Mouse (Mus musculus): ENCODE results near the gene Gimap8. TPM values are rescaled to one million over a fixed set of nuclear protein-coding genes. Genes with fewer than 3 reads are reported as not detected.

The Gimap8 gene
- total RNA-seq, 1 experiment from 2014 or later = 134 TPM

DNA sequence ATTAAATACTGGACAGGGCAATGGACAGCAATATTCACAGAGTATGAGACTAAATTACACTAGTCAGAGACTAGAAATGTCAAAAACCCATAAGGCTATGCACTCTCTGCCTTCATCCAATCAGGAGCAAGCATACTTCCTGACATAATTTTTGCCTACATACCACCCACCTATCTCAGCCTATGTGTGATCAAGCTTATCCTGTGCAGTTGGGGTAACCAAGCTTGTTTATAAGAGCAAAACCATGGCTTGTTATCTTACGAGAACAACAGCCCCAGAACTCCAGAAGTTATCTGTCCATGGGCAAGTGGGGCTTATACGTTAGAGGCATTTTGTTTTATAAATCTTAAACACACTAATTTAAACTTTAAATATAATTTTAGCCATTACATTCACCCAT, 11.9 kb upstream of the Gimap8 start:
- ATAC-seq (replicated peaks; ENCODE audit: insufficient number of reproducible peaks, low FRiP score, low TSS enrichment, poor library complexity, severe bottlenecking) = no peak

DNA sequence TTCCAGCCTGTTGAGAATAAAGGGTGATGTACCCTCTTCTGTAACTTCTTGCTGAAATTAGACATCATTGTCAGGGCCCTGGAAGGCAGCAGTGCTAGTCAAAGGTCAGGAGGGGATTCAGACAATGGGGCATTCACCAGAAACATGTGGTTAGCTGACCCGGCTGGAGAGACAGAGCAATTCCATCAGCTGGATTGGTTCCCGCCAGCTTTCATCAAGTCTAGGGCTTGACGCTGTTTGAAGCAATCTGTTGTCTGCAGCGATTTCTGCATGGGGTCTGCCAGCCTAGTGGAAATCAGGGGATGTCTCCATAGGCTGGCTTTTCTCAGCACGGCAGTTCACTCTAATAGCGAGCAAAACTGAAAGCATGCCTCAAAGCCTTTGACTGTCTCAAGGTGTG, 10.5 kb upstream of the Gimap8 start:
- ATAC-seq (replicated peaks; ENCODE audit: insufficient number of reproducible peaks, low FRiP score, low TSS enrichment, poor library complexity, severe bottlenecking) = no peak

DNA sequence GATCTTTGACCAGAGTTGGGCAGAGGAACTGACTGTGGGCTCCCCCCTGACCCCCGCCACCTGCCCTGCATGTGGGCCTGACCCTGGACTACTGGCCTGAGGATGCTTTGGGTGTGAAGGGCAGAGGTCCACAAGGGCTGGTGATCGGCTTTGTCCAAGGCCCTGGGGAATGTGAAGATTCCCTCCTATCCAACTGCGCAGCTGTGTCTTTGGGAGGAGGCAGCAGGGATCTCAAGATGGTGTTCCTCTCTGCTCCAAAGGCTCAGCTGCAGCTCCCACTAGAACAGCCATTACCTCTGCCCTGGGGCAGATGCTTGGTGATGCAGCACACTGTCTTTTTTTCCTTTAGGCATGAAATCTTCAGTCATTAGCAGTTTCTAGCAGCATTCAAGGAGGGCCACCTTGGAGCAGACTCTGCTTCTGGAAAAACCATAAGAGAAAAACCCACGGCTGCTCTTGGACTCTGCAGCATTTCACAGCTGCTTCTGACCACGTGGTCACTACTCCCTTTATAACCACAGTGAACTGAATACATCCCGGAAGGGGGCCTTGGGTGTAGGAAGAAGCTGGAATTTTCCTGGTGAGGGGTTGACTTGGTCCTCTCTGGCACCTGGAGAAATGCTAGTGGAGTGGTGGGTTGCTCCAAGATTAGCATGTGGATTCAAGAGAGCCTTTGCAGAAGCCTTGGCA, 9.1 kb upstream of the Gimap8 start:
- ATAC-seq (replicated peaks; ENCODE audit: insufficient number of reproducible peaks, low FRiP score, low TSS enrichment, poor library complexity, severe bottlenecking) = no peak

DNA sequence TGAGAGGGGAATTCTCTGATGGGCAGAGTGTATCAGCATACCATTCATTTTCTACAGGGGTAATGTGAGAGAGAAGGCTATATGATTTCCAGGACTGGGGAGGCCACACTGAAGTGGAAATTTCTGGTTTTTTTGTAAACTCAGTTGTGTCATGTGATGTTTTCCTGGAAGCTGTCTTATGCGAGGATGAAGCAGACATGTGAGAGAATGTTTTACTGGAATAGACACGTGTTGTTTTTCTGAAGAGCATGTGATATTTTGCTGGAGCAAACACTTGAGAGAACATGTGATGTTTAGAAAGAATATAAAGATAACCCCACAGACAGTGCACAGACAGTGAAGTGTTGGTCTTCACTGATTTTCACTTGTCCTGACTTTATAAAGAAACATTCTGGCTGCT, 8.5 kb upstream of the Gimap8 start:
- ATAC-seq (replicated peaks; ENCODE audit: insufficient number of reproducible peaks, low FRiP score, low TSS enrichment, poor library complexity, severe bottlenecking) = no peak

DNA sequence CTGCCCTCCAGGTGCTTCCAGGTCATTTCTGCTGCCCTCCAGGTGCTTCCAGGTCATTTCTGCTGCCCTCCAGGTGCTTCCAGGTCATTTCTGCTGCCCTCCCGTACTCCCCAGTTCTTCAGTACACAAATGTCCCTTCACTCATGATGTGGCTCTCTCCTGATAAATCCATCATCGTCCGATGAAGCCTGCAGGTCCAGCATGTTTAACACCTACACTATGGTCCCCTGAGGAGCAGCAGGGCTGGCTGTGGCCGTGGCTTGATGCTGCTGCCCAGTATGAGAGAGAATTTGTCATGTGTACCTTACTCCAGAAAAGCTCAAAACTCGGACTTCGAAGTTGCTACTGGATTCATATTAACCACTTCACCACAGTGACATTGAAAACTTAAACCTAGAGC, 5.6 kb upstream of the Gimap8 start:
- ATAC-seq (replicated peaks; ENCODE audit: insufficient number of reproducible peaks, low FRiP score, low TSS enrichment, poor library complexity, severe bottlenecking) = no peak

DNA sequence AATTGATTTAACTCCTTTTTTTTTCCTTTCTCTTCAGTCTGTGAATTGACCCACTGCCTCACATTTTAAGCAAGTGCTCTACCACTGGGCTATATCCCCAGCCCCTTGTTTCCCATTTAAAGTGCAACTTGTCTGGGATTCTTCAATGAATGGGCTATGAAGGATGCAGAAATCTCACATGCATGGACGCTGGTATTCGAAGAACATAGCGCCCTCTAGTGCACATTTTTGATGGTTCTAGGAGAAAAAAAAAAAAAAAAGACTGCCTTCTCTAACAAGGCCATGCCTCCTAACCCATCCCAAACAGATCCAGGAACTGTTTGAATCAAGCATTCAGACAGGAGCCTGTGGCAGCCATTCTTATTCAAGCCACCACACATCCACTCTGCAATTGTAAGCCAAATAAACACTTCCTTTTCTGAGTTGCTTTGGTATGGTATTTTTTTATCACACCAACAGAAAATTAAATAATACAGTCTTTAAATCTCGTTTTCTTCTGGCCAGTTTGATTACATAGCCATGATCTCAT, 4.2 kb upstream of the Gimap8 start:
- no peak for ATAC-seq (replicated peaks; ENCODE audit: insufficient number of reproducible peaks, low FRiP score, low TSS enrichment, poor library complexity, severe bottlenecking)

DNA sequence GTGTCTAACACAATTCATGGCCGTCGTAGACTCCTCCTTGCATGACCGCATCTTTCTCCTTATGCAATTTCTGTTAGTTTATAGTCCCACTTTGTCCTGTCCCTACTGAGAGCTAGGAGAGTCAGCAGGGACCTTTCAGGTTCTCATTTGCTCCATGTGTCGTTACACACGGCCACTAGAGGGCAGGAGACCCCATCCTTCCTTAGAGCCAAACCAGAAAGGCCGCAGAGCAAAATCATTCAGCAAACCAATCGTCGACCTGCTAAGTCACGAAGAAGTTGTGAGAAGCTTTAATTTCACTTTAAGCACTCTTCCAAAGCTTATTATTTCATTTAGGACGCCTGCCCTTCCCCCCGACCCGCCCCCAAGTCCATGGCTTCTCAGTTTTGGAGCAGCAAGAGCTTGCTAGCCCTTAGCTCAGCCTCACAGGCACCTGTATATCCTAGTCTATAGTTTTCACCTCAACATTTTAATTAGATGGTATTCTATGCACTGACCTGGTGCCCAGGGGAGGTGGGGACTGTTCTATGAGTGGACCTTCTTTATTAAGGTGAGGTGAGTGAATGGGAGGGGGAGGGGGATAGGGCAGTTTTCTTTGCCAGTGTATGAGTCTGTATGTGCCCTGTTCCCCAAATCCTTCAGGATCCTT, 1.2 kb upstream of the Gimap8 start:
- ATAC-seq (replicated peaks; ENCODE audit: insufficient number of reproducible peaks, low FRiP score, low TSS enrichment, poor library complexity, severe bottlenecking) = no peak

DNA sequence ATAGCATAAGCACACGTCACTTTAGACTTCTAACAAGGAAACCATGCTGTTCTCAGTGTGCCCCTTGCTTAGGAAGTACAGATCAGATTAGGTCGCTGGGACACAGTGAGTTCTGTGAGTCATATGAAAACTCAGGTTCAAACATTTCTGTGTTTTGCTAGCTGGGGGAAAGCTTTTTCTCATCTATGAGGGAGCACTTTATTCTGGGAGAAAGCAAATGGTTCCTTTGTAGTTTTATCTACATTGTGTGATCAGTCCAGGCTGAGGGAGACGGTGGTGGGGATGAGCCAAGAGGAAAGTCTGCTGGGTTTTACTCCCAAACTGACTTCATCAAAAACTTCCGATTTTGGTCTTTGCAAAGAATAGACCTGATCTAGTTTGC, 734 bp upstream of the Gimap8 start:
- no peak for ATAC-seq (replicated peaks; ENCODE audit: insufficient number of reproducible peaks, low FRiP score, low TSS enrichment, poor library complexity, severe bottlenecking)

DNA sequence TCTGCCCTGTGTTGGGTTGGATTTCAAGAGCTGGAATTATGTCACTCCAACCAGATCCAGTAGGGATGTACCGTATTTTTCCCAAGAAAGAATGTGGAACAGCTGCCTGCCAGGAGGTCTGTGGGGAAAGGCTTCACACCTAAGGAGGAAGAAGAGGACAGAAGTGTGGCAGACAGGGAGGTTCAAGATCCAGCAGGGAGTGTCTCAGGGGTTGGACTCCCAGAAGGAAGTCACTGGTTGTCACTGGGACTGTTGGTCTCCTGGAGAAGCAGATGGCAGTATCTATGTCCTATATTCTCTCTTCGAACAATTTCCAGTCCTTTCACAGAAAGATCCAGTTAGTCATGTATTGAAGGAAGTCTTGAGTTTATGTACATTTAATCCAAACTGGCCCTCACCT, 577 bp downstream of the Gimap8 start:
- no peak for ATAC-seq (replicated peaks; ENCODE audit: insufficient number of reproducible peaks, low FRiP score, low TSS enrichment, poor library complexity, severe bottlenecking)

DNA sequence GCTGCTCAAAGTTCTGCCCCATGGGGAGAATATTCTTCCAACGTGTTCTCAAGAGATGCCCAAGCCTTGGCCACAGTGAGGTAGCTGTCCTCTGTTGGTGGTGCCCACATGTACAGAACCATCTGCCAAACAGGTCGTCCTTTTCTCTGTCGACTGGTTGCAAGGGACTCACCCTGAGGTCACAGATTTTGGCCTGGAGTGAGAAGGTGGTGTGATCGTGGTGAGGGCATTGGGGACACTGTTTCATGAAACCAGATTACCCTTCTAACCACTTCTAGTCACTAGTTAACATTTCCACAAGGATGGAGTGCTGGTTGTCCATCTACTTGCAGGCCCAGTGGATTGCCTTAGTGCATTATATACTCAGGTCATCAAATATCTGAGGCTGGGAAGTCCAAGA, 1.7 kb downstream of the Gimap8 start:
- ATAC-seq (replicated peaks; ENCODE audit: insufficient number of reproducible peaks, low FRiP score, low TSS enrichment, poor library complexity, severe bottlenecking) = no peak

DNA sequence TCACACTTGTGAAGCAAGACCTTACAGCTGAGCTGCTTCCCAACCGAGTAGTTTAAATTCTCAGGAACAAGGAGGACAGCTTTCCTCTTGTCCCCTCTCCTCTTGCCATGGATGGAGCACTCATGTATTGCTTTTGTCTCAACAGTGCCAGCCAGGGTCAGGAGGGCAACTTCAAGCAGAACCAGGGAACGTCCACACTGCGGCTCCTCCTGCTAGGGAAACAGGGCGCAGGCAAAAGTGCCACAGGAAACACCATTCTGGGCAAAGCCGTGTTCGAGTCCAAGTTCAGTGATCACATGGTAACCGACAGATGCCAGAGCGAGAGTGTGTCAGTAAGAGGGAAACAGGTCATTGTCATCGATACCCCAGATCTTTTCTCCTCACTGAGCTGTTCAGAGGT, 3.0 kb downstream of the Gimap8 start:
- no peak for ATAC-seq (replicated peaks; ENCODE audit: insufficient number of reproducible peaks, low FRiP score, low TSS enrichment, poor library complexity, severe bottlenecking)

DNA sequence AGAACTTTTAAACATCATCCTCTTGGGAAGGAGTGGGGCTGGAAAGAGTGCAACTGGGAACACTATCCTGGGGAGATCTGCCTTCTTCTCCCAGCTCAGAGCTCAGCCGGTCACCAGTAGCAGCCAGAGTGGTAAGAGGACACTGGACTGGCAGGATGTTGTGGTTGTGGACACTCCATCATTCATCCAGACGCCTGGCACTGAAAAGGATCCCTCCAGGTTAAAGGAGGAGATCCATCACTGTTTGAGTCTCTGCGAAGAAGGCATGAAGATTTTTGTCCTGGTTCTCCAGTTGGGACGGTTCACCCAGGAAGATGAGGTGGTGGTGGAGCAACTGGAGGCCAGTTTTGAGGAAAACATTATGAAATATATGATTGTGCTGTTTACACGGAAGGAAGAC, 11.7 kb downstream of the Gimap8 start:
- ATAC-seq (replicated peaks; ENCODE audit: insufficient number of reproducible peaks, low FRiP score, low TSS enrichment, poor library complexity, severe bottlenecking) = no peak

DNA sequence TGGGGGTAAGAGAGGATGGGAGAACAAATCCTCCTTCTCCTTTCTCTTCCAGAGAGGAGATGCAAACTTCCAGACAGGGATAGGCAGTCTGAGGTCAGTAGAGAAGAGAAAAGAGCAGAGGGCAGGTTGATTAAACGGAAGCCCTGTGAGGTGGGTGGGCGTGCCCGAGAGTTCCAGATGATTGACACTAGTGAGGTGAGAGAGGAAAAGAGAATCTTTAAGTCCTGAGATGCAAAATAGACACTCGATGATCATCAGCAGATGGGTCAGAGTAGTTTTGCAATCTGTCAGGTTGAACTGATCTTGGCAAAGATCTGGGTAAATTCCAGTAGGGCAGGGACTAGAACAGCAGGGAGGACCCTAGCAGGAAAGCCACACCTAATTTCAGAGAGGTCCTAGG, 17.7 kb downstream of the Gimap8 start:
- no peak for ATAC-seq (replicated peaks; ENCODE audit: insufficient number of reproducible peaks, low FRiP score, low TSS enrichment, poor library complexity, severe bottlenecking)

DNA sequence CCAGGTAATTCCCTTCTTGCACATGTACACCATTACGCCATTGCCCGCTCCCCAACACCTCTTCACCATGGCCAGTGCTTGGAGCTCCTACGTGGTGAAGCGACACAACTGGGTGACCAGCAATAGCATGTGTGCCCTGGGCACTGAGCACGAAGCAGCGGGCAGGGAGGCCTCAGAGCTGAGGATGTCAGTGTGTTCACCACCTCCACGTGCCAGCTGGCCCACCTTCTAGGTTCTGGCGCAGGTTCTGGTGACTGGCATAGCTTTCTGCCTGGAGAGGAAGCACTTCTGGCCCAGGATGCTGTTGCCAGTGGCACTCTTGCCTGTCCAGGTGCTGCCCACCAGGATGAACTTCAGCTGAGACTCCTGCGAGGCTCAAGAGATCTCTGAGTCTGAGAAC, 18.4 kb downstream of the Gimap8 start:
- ATAC-seq (replicated peaks; ENCODE audit: insufficient number of reproducible peaks, low FRiP score, low TSS enrichment, poor library complexity, severe bottlenecking) = no peak

DNA sequence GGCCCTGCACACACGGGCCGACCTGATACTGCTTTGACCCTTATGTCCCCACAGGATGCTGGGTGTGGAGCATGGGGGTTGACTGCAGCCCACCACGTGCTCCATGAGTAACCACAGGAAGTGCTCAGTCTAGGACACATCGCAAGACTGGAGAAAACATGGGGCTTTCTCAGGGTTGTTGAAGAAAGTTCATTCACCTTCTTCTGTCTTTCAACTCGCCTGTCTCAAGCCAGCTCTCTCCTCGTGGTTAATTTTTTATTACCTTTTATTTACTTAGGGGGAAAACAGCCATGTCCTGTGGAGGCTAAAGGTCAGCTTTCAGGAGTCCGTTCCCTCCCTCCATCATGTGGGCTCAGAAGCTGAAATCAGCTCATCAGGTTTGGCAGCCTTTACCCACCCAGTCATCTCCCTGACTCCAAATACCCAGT, 19.1 kb downstream of the Gimap8 start:
- no peak for ATAC-seq (replicated peaks; ENCODE audit: insufficient number of reproducible peaks, low FRiP score, low TSS enrichment, poor library complexity, severe bottlenecking)

DNA sequence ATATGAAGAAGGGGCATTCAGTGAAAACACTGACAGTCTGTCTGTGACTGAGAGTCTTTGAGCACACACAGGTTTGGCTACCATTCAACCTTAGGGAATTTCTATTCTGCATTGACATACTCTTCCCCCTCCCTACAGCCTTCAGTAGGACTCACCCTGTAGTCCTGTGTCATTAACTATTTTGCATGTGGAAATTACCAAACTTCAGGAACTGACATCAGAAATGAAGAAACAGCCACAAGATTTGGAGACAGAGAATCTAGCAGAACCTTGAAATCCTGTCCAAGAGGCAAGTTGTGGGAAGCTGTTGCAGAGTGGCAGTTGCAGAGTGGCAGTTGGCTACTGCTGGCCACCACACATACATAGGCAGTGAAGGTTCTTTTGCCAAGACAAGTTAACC, 21.0 kb downstream of the Gimap8 start:
- no peak for ATAC-seq (replicated peaks; ENCODE audit: insufficient number of reproducible peaks, low FRiP score, low TSS enrichment, poor library complexity, severe bottlenecking)

DNA sequence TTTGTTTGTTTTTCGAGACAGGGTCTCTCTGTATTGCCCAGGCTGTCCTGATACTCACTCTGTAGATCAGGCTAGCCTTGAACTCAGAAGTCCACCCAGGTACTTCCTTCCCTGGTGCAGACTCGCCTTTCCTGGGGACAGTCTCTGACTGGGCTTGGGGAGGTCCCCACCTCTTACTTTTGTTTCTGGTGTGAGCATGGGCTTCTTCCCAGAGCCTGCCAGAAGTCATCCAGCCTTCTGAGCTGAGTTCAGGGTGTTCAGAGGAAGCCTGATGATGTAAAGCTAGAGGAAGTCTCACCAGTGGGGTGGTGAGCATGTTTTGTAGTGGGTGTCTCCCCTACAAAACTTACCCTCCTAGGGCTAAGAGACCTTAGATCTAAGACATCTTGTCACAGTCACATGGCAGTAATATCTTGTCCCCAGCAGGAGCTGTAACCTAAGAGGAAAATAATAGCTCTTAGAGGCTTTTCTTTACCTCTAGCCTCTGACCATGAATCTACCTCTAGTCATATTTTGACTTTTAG, 22.5 kb downstream of the Gimap8 start:
- no peak for ATAC-seq (replicated peaks; ENCODE audit: insufficient number of reproducible peaks, low FRiP score, low TSS enrichment, poor library complexity, severe bottlenecking)

DNA sequence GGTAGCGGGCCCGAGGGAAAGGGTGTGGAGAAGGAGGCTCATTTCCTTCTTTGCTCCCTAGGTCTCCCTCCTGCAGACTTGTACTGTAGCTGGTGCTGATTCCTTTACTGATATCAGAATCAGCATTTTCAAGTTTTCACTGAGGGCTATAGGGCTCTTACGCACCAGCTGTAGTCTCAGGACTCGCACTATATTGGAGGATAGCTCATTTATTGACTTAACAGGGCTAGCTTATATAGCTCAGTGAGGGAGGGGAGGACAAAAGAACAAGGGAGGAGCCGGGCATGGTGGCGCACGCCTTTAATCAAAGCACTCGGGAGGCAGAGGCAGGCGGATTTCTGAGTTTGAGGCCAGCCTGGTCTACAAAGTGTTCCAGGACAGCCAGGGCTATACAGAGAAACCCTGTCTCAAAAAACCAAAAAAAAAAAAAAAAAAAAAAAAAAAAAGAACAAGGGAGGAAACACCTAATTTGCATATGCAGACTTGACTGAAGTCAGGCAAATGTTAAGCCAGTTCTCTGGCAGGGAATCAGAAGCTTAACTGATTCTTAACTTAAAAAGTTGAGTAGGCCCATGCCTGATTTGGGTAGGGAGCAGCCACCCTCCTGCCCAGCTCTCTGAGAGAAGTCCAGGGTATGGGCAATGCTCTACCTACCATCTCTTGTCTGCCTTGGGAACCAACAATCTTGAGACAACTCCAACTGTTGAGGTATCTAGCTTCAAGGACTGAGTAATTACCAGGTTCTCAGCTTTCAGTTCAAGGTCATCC, 27.4 kb downstream of the Gimap8 start:
- ATAC-seq (replicated peaks; ENCODE audit: insufficient number of reproducible peaks, low FRiP score, low TSS enrichment, poor library complexity, severe bottlenecking) = no peak

DNA sequence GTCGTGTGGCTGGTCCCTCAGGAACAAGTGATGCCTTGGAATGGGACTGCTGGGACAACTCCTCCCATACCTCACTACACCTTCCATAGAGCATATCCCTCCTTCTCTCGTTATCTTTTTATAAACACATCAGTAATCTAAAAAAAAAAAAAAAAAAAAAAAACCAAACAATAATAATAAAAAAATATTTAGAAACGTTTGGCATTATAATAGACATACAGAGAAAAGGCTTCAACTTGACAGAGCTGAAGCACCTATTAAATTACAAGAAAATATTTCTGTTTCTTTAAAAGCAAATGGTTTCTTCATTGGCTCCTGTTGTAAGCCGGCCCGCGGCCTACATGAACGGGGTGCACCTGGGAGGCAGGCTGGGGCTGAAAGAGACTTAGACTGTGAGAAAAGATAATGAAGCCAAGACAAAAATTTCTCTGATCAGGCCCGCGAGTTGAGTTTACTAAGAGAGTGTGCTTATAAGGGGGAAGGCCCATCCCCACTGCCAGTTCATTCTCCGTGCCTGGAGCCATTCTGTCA, 28.4 kb downstream of the Gimap8 start:
- no peak for ATAC-seq (replicated peaks; ENCODE audit: insufficient number of reproducible peaks, low FRiP score, low TSS enrichment, poor library complexity, severe bottlenecking)

Measured in monocyte, adult 5-6 weeks (primary cell).